Mouse (Mus musculus): ENCODE results near the gene 1700001C02Rik. TPM values are rescaled to one million over a fixed set of nuclear protein-coding genes. Genes with fewer than 3 reads are reported as not detected.

1700001C02Rik gene
- polyA plus RNA-seq, 1 experiment from 2014 or later, result not detected

DNA sequence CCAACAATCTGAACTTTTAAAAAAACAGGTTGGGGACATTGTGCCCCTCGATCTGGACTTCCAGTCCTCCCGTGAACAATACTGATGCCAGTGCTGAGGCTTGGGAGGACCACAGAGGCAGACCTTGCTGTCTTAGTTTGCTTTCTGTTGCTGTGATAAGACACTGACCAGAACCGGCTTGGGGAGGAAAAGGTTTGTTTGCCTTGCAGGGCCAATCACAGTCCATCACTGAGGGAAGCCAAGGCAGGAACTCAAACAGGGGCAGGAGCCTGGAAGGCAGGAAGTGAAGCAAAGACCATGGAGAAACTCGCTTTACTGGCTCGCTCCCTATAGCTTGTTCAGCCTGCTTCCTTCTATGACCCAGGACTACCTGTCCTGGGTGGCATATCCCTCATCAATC is 6.3 kb downstream of the 1700001C02Rik start:
- no peak overlapping the region for H3K9ac ChIP-seq
- WGBS, result 40% methylated on average over 5 of the region's 5 CpGs

DNA sequence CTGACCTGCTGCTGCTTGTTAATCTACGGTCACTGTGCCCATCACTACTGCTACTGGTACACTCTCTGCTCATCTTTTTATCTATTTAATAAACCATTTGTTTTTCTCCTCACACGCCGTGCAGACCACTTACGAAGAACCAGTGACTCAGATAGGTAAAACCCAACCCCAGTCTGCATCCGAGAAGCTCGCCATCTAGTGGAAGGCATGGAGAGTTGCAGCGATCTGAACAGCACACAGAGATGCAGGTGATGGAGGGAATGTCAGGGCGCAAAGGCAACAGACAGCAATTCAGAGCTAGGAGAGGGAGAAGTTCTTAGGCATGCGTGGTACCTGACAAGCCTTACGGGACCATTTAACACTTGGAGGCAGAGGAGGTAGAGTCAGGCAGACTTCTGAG is 10.7 kb downstream of the 1700001C02Rik start:
- 28% methylated on average over 10 of the region's 10 CpGs for WGBS
- Histone ChIP-seq H3K9ac (no peak overlapping the region), H3K27ac (ENCODE audit: low read depth) (no peak overlapping the region), H3K27me3 (ENCODE audit: insufficient read depth, low read length) (no peaks in the 10 kb centered on the region), H3K36me3 (ENCODE audit: insufficient read depth) (no peaks in the 10 kb centered on the region), H3K4me2 (no peak overlapping the region), H3K9me3 (ENCODE audit: low read depth, low read length) (no peaks in the 10 kb centered on the region), H3K4me3 (ENCODE audit: low read depth, low read length) (no peak overlapping the region), H3K4me1 (ENCODE audit: insufficient read depth) (no peaks in the 10 kb centered on the region)
- DNase-seq, result peak; percentile 73
- ATAC-seq (ENCODE audit: insufficient read depth), result no peak
- TF ChIP-seq CTCF (IDR thresholded peaks at IDR 0.05; ENCODE audit: low read depth), result peak; percentile 90

More for the DNA sequence above, 6.3 kb downstream of the 1700001C02Rik start:
- Histone ChIP-seq H3K27me3 (ENCODE audit: insufficient read depth, low read length) (no peaks in the 10 kb centered on the region), H3K27ac (ENCODE audit: low read depth) (no peak overlapping the region), H3K9me3 (ENCODE audit: low read depth, low read length) (no peaks in the 10 kb centered on the region), H3K4me1 (ENCODE audit: insufficient read depth) (no peaks in the 10 kb centered on the region), H3K4me2 (no peak overlapping the region), H3K4me3 (ENCODE audit: low read depth, low read length) (no peak overlapping the region), H3K36me3 (ENCODE audit: insufficient read depth) (no peaks in the 10 kb centered on the region)
- DNase-seq (no peak), ATAC-seq (ENCODE audit: insufficient read depth) (no peak)
- no peak for TF ChIP-seq CTCF (IDR thresholded peaks at IDR 0.05; ENCODE audit: low read depth)

DNA sequence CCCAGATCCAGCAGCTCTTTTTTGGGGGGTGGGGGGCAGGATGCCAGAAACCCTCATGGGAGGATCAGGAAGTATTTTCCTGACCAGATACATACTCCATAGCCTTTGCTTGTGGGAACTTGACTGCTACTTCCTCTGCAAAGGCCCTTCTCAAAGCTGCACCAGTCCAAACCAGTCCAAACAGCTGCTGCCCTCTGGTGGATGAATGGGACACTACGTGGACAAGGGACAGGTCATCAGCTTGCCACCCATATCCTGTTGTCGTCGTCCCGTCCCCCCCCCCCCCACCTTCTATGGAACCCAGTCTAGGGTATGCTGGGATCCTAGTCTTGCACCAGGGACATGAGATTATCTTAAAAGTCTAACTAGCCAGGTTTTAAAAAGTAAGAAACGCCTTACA is 16.5 kb downstream of the 1700001C02Rik start:
- H3K27me3 ChIP-seq (ENCODE audit: insufficient read depth, low read length), result no peaks in the 10 kb centered on the region
- H3K4me1 ChIP-seq (ENCODE audit: insufficient read depth), result no peaks in the 10 kb centered on the region
- no peaks in the 10 kb centered on the region for H3K9me3 ChIP-seq (ENCODE audit: low read depth, low read length)
- H3K4me2 ChIP-seq, result no peak overlapping the region
- no peaks in the 10 kb centered on the region for H3K36me3 ChIP-seq (ENCODE audit: insufficient read depth)
- no peak overlapping the region for H3K27ac ChIP-seq (ENCODE audit: low read depth)
- 16% methylated on average over 5 of the region's 5 CpGs for WGBS
- peak; percentile 84 for ATAC-seq (ENCODE audit: insufficient read depth)
- TF ChIP-seq CTCF (IDR thresholded peaks at IDR 0.05; ENCODE audit: low read depth), result peak; percentile 91
- DNase-seq, result peak; percentile 93
- H3K9ac ChIP-seq, result no peak overlapping the region
- H3K4me3 ChIP-seq (ENCODE audit: low read depth, low read length), result no peak overlapping the region

DNA sequence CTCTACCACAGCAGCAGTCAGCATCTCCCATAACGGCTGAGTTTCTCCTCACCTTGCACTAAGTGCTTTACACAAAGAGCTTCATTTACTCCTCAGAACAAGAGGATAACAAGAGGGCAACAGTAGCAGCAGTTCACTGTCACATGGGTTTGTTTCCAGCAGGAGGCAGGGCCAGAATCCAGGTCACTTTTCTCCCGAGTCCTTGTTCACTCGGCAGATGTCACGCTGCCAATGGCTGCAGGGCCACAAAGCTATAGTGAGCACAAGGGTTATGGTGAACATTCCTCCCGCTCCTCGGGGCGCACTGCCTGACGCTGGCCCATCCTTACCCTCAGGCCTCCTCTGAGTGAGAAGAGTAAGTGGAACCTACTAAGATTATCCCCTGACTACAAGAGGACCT is 17.7 kb downstream of the 1700001C02Rik start:
- Histone ChIP-seq H3K9me3 (ENCODE audit: low read depth, low read length) (no peaks in the 10 kb centered on the region), H3K27ac (ENCODE audit: low read depth) (no peak overlapping the region), H3K4me1 (ENCODE audit: insufficient read depth) (no peaks in the 10 kb centered on the region), H3K27me3 (ENCODE audit: insufficient read depth, low read length) (no peaks in the 10 kb centered on the region), H3K4me3 (ENCODE audit: low read depth, low read length) (no peak overlapping the region), H3K36me3 (ENCODE audit: insufficient read depth) (no peaks in the 10 kb centered on the region), H3K9ac (no peak overlapping the region), H3K4me2 (no peak overlapping the region)
- WGBS, result 73% methylated on average over 8 of the region's 8 CpGs
- ATAC-seq (ENCODE audit: insufficient read depth) (no peak), DNase-seq (no peak)
- TF ChIP-seq CTCF (IDR thresholded peaks at IDR 0.05; ENCODE audit: low read depth), result no peak

DNA sequence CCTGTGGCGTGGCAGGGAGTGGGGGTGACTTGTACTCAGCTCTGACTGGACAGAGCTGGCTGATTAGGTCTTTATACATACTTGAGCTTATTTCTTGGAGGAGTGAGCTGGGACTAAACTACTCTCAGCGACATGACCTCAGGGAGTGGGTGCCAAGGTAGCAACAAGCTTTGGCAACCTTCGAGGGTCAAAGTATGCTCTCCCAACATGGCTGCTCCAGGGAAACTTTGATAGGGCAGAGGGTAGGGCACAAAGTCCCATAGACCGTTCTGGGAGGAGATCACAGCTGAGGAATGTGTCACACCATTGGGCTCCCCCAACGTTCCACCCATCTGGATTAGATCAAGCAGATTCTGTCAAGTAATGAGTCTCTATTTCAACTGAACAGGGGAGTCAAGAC is 18.7 kb downstream of the 1700001C02Rik start:
- 72% methylated on average over 5 of the region's 5 CpGs for WGBS
- H3K27me3 ChIP-seq (ENCODE audit: insufficient read depth, low read length), result no peaks in the 10 kb centered on the region
- no peak overlapping the region for H3K4me2 ChIP-seq
- H3K9me3 ChIP-seq (ENCODE audit: low read depth, low read length), result no peaks in the 10 kb centered on the region
- H3K36me3 ChIP-seq (ENCODE audit: insufficient read depth), result no peaks in the 10 kb centered on the region
- H3K4me3 ChIP-seq (ENCODE audit: low read depth, low read length), result no peak overlapping the region
- H3K4me1 ChIP-seq (ENCODE audit: insufficient read depth), result no peaks in the 10 kb centered on the region
- ATAC-seq (ENCODE audit: insufficient read depth) (no peak), DNase-seq (no peak)
- no peak for TF ChIP-seq CTCF (IDR thresholded peaks at IDR 0.05; ENCODE audit: low read depth)
- no peak overlapping the region for H3K9ac ChIP-seq
- H3K27ac ChIP-seq (ENCODE audit: low read depth), result no peak overlapping the region

DNA sequence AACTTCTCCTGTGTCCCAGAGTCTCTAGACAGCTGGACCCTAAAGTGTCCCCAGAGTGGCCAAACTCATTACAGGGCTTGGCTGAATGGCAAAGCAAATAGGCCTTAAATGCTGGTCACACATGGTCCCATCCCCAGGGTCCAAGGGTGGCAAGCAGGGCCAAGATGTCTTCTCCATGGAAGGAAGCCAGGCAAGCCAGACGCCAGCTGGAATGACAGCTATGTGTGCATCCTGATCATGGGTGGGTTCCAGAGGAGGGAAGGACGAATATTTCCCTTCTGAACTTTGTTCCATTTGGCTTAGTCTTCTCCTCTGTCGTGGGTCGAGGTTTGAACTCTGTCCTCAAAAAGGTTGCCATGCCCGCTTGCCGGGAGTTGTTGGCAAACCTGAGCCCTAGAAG is 19.3 kb downstream of the 1700001C02Rik start:
- Histone ChIP-seq H3K9ac (no peak overlapping the region), H3K36me3 (ENCODE audit: insufficient read depth) (no peaks in the 10 kb centered on the region), H3K27ac (ENCODE audit: low read depth) (no peak overlapping the region), H3K4me2 (no peak overlapping the region), H3K4me3 (ENCODE audit: low read depth, low read length) (no peak overlapping the region), H3K4me1 (ENCODE audit: insufficient read depth) (no peaks in the 10 kb centered on the region), H3K9me3 (ENCODE audit: low read depth, low read length) (no peaks in the 10 kb centered on the region), H3K27me3 (ENCODE audit: insufficient read depth, low read length) (no peaks in the 10 kb centered on the region)
- TF ChIP-seq CTCF (IDR thresholded peaks at IDR 0.05; ENCODE audit: low read depth), result no peak
- 67% methylated on average over 6 of the region's 6 CpGs for WGBS
- ATAC-seq (ENCODE audit: insufficient read depth) (no peak), DNase-seq (no peak)

DNA sequence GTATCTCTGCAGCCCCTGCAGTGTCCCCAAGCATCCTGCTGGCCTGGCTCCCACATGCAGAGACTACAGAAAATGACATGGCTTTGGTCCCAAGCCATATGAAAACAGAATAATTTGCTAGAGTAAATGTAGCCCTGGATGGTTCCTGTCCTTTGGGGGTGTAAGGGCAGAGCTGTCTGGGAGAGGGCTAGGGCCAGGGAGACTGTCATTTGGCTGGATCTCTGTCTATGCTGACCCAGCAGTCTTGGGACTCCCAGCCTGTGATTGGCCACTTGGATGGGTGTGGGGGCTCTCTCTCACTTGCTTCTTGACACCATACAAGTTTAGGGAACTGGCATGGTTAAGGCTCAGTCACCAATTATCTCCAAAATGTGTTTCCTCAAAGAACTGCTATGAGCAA is 24.4 kb downstream of the 1700001C02Rik start:
- no peak overlapping the region for H3K9ac ChIP-seq
- DNase-seq (peak; percentile 76), ATAC-seq (ENCODE audit: insufficient read depth) (peak; percentile 78)
- peak overlapping the region; percentile 77 for H3K27ac ChIP-seq (ENCODE audit: low read depth)
- H3K27me3 ChIP-seq (ENCODE audit: insufficient read depth, low read length), result no peaks in the 10 kb centered on the region
- H3K4me2 ChIP-seq, result no peak overlapping the region
- H3K4me1 ChIP-seq (ENCODE audit: insufficient read depth), result peaks cover 5% of the 10 kb centered on the region
- no peak overlapping the region for H3K4me3 ChIP-seq (ENCODE audit: low read depth, low read length)
- H3K36me3 ChIP-seq (ENCODE audit: insufficient read depth), result no peaks in the 10 kb centered on the region
- no peak for TF ChIP-seq CTCF (IDR thresholded peaks at IDR 0.05; ENCODE audit: low read depth)
- H3K9me3 ChIP-seq (ENCODE audit: low read depth, low read length), result no peaks in the 10 kb centered on the region

DNA sequence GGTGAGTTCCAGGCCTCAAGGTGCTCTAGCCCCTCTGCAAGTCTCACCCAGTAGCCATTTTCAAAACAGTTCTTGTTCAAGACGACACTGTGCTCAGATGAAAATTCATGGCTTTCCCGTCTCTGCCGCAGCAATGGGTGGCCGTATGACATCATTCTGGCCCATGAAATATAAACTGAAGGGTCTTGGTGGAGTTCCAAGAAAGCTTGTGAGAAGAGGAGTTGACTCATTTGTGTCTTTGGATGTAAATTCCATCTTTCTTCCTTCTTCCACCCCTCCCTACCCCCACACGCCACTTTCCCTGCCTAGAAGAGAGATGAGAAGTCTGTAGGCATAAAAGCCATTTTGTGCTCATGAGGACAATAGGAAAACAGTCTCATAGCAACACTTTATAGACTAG is 25.0 kb downstream of the 1700001C02Rik start:
- peak overlapping the region; percentile 77 for H3K27ac ChIP-seq (ENCODE audit: low read depth)
- peak; percentile 68 for ATAC-seq (ENCODE audit: insufficient read depth)

More for the DNA sequence above, 25.0 kb downstream of the 1700001C02Rik start:
- peaks cover 5% of the 10 kb centered on the region for H3K4me1 ChIP-seq (ENCODE audit: insufficient read depth)
- no peak overlapping the region for H3K4me3 ChIP-seq (ENCODE audit: low read depth, low read length)
- H3K9ac ChIP-seq, result no peak overlapping the region
- peak; percentile 95 for DNase-seq
- H3K9me3 ChIP-seq (ENCODE audit: low read depth, low read length), result no peaks in the 10 kb centered on the region
- no peaks in the 10 kb centered on the region for H3K27me3 ChIP-seq (ENCODE audit: insufficient read depth, low read length)
- H3K4me2 ChIP-seq, result no peak overlapping the region
- 47% methylated on average over 5 of the region's 5 CpGs for WGBS
- no peak for TF ChIP-seq CTCF (IDR thresholded peaks at IDR 0.05; ENCODE audit: low read depth)
- H3K36me3 ChIP-seq (ENCODE audit: insufficient read depth), result no peaks in the 10 kb centered on the region

All from lung, embryonic 14.5 days (tissue).